Mouse (Mus musculus) activated CD4-positive, CD25-positive, alpha-beta regulatory T cell, adult 4 months (primary cell): Measurements from ENCODE around the gene Cntfr. TPM values are rescaled to one million over a fixed set of nuclear protein-coding genes. Genes with fewer than 3 reads are reported as not detected.

ENCODE experiments used
- ATAC-seq: one replicate; pipeline ENCODE4 v1.8.0; 2017
- polyA plus RNA-seq, 2 experiments: library from polyadenylated mRNA; unstranded; fragments of 100-300 nt; shearing (Covaris generic); gene quantifications; one replicate each; pipeline ENCODE4 v1.2.1; 2017

Gene Cntfr
- polyA plus RNA-seq, 2 experiments from 2014 or later: not detected

DNA sequence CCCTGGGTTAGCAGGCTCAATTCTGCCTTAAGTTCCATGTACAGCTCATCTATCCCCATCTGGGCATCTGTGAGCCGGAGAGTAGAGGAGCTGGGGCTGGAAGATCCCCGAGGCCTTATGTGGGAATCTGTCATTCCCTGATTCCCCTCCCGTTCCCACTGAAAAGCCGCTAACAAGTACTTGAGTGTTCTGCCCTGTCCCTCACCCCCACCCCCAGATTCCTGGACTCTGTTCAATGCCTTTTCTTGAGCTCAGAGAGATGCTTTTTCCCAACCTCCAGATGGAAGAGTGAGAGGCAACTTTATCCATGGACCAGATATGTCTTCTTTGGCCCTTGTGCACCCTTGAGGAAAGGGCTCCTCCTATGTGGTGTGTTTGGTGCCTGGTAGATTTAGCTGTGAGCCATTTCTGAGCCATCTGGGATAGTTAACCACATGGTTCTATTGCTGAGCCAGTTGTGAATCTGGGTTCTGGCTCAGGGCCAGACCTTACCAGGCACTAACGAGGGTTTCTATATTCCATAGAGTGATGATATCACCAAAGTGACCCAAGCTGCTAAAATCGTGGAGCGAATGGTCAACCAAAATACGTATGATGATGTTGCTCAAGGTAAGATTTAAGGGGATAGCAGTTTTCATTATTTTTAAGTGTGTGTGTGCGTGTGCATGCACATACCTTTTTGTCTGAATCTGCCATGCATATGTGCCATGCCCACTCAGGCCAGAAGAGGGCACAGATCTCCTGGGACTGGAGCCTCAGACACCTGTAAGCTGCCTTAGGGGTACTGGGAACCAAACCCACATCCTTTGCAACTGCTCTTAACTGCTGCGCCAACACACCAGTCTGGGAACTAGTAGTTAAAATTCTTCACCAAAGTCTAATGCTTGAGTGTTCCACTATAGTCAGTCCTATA, 87.0 kb downstream of the Cntfr start:
- ATAC-seq: no peak

Other genes with a start within 250 kb of the Cntfr start
- gene Kif24, start 232.2 kb downstream of the Cntfr start, polyA plus RNA-seq: 1 to 10 TPM; 2.2 to 2.5 TPM
- gene Nudt2, start 231.9 kb downstream of the Cntfr start, polyA plus RNA-seq: 10 to 100 TPM; 15.5 to 25.6 TPM
- gene AI464131, start 194.0 kb downstream of the Cntfr start, polyA plus RNA-seq: not detected
- gene 1110017D15Rik, start 179.8 kb downstream of the Cntfr start, polyA plus RNA-seq: not detected
- under 1 TPM; 0.18 to 0.29 TPM for gene Fam219a, start 127.6 kb downstream of the Cntfr start, polyA plus RNA-seq
- gene Dnaic1, start 127.3 kb downstream of the Cntfr start, polyA plus RNA-seq: not detected
- gene Enho, start 56.8 kb downstream of the Cntfr start, polyA plus RNA-seq: not detected
- gene Il11ra1, start 2.9 kb upstream of the Cntfr start, polyA plus RNA-seq: 1 to 10 TPM; 4.9 to 7.2 TPM
- 10 to 100 TPM; 51.4 to 65.6 TPM for gene Rpp25l, start 16.4 kb upstream of the Cntfr start, polyA plus RNA-seq
- 100 to 1,000 TPM; 107 to 114 TPM for gene Dctn3, start 26.1 kb upstream of the Cntfr start, polyA plus RNA-seq
- gene Arid3c, start 34.1 kb upstream of the Cntfr start, polyA plus RNA-seq: not detected
- 10 to 100 TPM; 68.4 to 76.4 TPM for gene Galt, start 58.1 kb upstream of the Cntfr start, polyA plus RNA-seq
- gene Sigmar1, start 59.1 kb upstream of the Cntfr start, polyA plus RNA-seq: 10 to 100 TPM; 35.9 to 40.3 TPM
- 10 to 100 TPM in 1 of 2 experiments, 1 to 10 TPM in 1; 8.6 to 10.1 TPM for gene Ccl27a, start 77.2 kb upstream of the Cntfr start, polyA plus RNA-seq
- not detected for gene Gm21541, start 206.5 kb upstream of the Cntfr start, polyA plus RNA-seq
- 1 to 10 TPM in 1 of 2 experiments, not detected in 1; 2.1 TPM for gene Gm20878, start 244.5 kb upstream of the Cntfr start, polyA plus RNA-seq